Mouse (Mus musculus) small intestine, adult 2 months (tissue): ENCODE data around the gene Cd8b1.

Experiments
- CTCF ChIP-seq: fragments of 200-500 bp; IDR thresholded peaks from 2 replicates; pipeline ENCODE4 v1.5.1; 2012; ENCODE audit warnings: low read depth, mild to moderate bottlenecking, control low read depth, inconsistent platforms, low read length, moderate library complexity, mixed read lengths; ENCODE audit not compliant: insufficient replicate concordance, insufficient read length; ENCODE audit errors: extremely low read depth
- POLR2A ChIP-seq: fragments of 200-500 bp; IDR thresholded peaks from 2 replicates; pipeline ENCODE4 v1.6.1; 2012; ENCODE audit warnings: low read depth, mild to moderate bottlenecking, control low read depth, inconsistent platforms, low read length, moderate library complexity

DNA sequence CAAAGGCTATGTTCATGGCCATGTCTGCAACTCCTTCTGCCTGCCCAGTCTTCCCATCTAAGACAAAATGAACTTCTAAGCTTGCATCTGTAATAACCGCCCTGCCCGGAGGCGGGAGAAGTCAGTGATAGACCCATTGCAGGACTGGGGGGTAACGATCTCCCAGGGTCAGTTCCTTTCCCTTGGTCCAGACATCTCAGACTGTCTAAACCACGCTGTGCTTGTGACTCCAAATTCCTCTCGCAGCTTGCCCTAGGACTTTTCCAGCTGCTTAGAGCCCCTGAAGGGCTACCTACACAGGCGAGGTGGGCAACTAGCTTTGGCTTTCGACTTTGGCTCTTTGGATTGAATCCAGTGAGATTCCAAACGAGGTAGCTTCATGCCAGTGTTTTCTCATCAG lies 2.2 kb downstream of the Cd8b1 start:
- TF ChIP-seq CTCF (no peak), POLR2A (no peak)
